Comparison of ENCODE assay signal across 9 mouse cellular contexts in genomic region chr7:98537967-98538573, GRCm38 (mm10). TPM values are rescaled to one million over a fixed set of nuclear protein-coding genes. Genes with fewer than 3 reads are reported as not detected.
DNase-seq lines count a peak whose midpoint lies in the region; ATAC-seq and TF ChIP-seq lines count a peak whose summit lies in the region.
"Had no signal": no experiment of that assay in that cellular context is flagged by ENCODE, and none has a peak within 500 bp of the region (broad histone marks: within the 10 kb centered on the region; RNA-seq: fewer than 3 reads in every experiment).

No protein-coding gene starts in this region.

- intact Hi-C loops in gastrocnemius, adult 2 months (cut with DNase I) = no loop called here

- H3K36me3 ChIP-seq in limb, embryonic 15.5 days = no peaks in the 10 kb centered on the region
- H3K36me3 ChIP-seq: liver, embryonic 13.5 days had no signal

- H3K27me3 ChIP-seq in limb, embryonic 15.5 days = no peaks in the 10 kb centered on the region
- H3K27me3 ChIP-seq: liver, embryonic 13.5 days had no signal

- ATAC-seq in limb, embryonic 15.5 days (ENCODE audit: insufficient number of reproducible peaks, low FRiP score, low TSS enrichment, low read depth) = no peak

- DNase-seq in gastrocnemius, adult 2 months = no peak
- no peak for DNase-seq in gastrocnemius, adult 18-20 months (ENCODE audit: low spot score)
- DNase-seq in testis, postnatal 10 days (ENCODE audit: low spot score) = peak; percentile 70
- no peak for DNase-seq in testis, postnatal 14 days (ENCODE audit: low spot score)
- peak; percentile 40 for DNase-seq in yolk sac, embryonic 10.5 days (ENCODE audit: low spot score)
- DNase-seq in right cerebral cortex, adult 2 months (ENCODE audit: low spot score in 2 of 2) = no peak
- no peak for DNase-seq in spleen, postnatal 36 days (ENCODE audit: low spot score in 2 of 2)
- DNase-seq: liver, embryonic 13.5 days had no signal

- no peak overlapping the region for H3K9ac ChIP-seq in limb, embryonic 15.5 days
- H3K9ac ChIP-seq: liver, embryonic 13.5 days had no signal

- H3K4me3 ChIP-seq in gastrocnemius, adult 2 months = no peak overlapping the region
- no peak overlapping the region for H3K4me3 ChIP-seq in limb, embryonic 15.5 days
- H3K4me3 ChIP-seq: liver, embryonic 13.5 days had no signal

- peaks cover 29% of the 10 kb centered on the region for H3K4me1 ChIP-seq in limb, embryonic 15.5 days

- 44% methylated on average over 8 of the region's 8 CpGs for WGBS in limb, embryonic 15.5 days

- no peaks in the 10 kb centered on the region for H3K9me3 ChIP-seq in limb, embryonic 15.5 days
- H3K9me3 ChIP-seq: liver, embryonic 13.5 days had no signal

- H3K4me2 ChIP-seq in limb, embryonic 15.5 days = no peak overlapping the region
- H3K4me2 ChIP-seq: liver, embryonic 13.5 days had no signal

- TF ChIP-seq CTCF in gastrocnemius, adult 2 months (IDR thresholded peaks at IDR 0.05) = no peak

- peak overlapping the region; percentile 64 for H3K27ac ChIP-seq in gastrocnemius, adult 2 months
- peak overlapping the region; percentile 39; the same call in 1 of the 2 replicates for H3K27ac ChIP-seq in limb, embryonic 15.5 days
- H3K27ac ChIP-seq: liver, embryonic 13.5 days had no signal

RNA-seq across cellular contexts. Expression of gene Lrrc32, which starts 49.0 kb away (rescaled TPM):
- 1 to 10 TPM; 3.7 to 4.6 TPM for total RNA-seq in gastrocnemius, adult 2 months (2021)
- total RNA-seq in gastrocnemius, adult 18-20 months (2021) = 1 to 10 TPM; 2.6 to 8.1 TPM
- 8.4 and 8.8 TPM in 2 replicates for polyA plus RNA-seq in limb, embryonic 15.5 days (2015; fragmentation: Nextera tagmentation; extraction: Ambion mirVana)

Comparison
In these comparisons a context has a peak if more than half of its experiments do, and no peak if none do; other contexts are left out.
1. DNase-seq: peak in testis, postnatal 10 days (single experiment) and yolk sac, embryonic 10.5 days (single experiment); none in gastrocnemius, adult 2 months (single experiment), gastrocnemius, adult 18-20 months (single experiment), testis, postnatal 14 days (single experiment), right cerebral cortex, adult 2 months (0 of 2) and spleen, postnatal 36 days (0 of 2).